Mouse (Mus musculus) limb, embryonic 13.5 days (tissue): ENCODE results near the gene Angptl2. TPM values are rescaled to one million over a fixed set of nuclear protein-coding genes. Genes with fewer than 3 reads are reported as not detected.

Source experiments
- ATAC-seq: fragments of 200-750 bp; cut with Nextera tagmentation; 2 replicates; pipeline ENCODE4 v1.8.0; 2017; ENCODE audit warnings: low read depth, moderate number of reproducible peaks, moderate TSS enrichment; ENCODE audit not compliant: low FRiP score
- H3K27ac ChIP-seq: fragments of 300-500 bp; sonication (generic); 2 replicates; pipeline ENCODE4 v1.5.1; 2015; ENCODE audit warnings: inconsistent platforms, mild to moderate bottlenecking, moderate library complexity
- H3K27me3 ChIP-seq: fragments of 300-500 bp; sonication (generic); 2 replicates; pipeline ENCODE4 v1.6.1; 2015; ENCODE audit warnings: mild to moderate bottlenecking, inconsistent platforms
- H3K36me3 ChIP-seq: fragments of 300-500 bp; sonication (generic); 2 replicates; pipeline ENCODE4 v1.6.1; 2015; ENCODE audit warnings: inconsistent platforms, mild to moderate bottlenecking, moderate library complexity
- H3K4me1 ChIP-seq: fragments of 300-500 bp; sonication (generic); 2 replicates; pipeline ENCODE4 v1.6.1; 2015; ENCODE audit warnings: inconsistent platforms
- H3K4me2 ChIP-seq: fragments of 300-500 bp; sonication (generic); replicated peaks from 2 replicates; pipeline ENCODE4 v1.6.1; 2015; ENCODE audit warnings: inconsistent platforms, mild to moderate bottlenecking, moderate library complexity
- H3K4me3 ChIP-seq: fragments of 300-500 bp; sonication (generic); 2 replicates; pipeline ENCODE4 v1.5.1; 2015; ENCODE audit warnings: moderate library complexity, mild to moderate bottlenecking, inconsistent platforms
- H3K9ac ChIP-seq: fragments of 300-500 bp; sonication (generic); 2 replicates; pipeline ENCODE4 v1.6.1; 2015; ENCODE audit warnings: mild to moderate bottlenecking, inconsistent platforms
- H3K9me3 ChIP-seq: fragments of 300-500 bp; sonication (generic); 2 replicates; pipeline ENCODE4 v1.6.1; 2016; ENCODE audit warnings: inconsistent platforms
- WGBS: fragments of 180-500 bp; shearing (Covaris S2); methylation state at CpG from one replicate; pipeline ENCODE4 v1.1.7; 2015; 5-methylcytosine and 5-hydroxymethylcytosine counted together
- polyA plus RNA-seq: library from polyadenylated mRNA; unstranded; fragments of >200 nt; fragmentation: Nextera tagmentation; extraction: Ambion mirVana; gene quantifications from 2 replicates; pipeline ENCODE4 v1.2.1, GENCODE M21; 2015

Gene Angptl2
- polyA plus RNA-seq, 1 experiment from 2014 or later, result 76.0 TPM

- no peaks in the 10 kb centered on the region for H3K27me3 ChIP-seq
- peak overlapping the region; percentile 66; the same call in 1 of the 2 replicates for H3K27ac ChIP-seq
- no peak overlapping the region for H3K4me3 ChIP-seq
- no peaks in the 10 kb centered on the region for H3K9me3 ChIP-seq
- H3K9ac ChIP-seq, result 0 out of 2 replicates have a peak overlapping the region, but pooled peaks have one; percentile 0
- H3K4me1 ChIP-seq, result peaks cover 74% of the 10 kb centered on the region
- peak overlapping the region; percentile 36 for H3K4me2 ChIP-seq
- 33% methylated on average over 6 of the region's 6 CpGs for WGBS
- H3K36me3 ChIP-seq, result peaks cover 36% of the 10 kb centered on the region
- no peak for ATAC-seq
These were observed 4.4 kb downstream of the Angptl2 start for GRCm38 (mm10) chr2:33220246-33220645.

- H3K27ac ChIP-seq, result peak overlapping the region; percentile 49; the same call in 1 of the 2 replicates
- 57% methylated on average over 10 of the region's 10 CpGs for WGBS
These were observed 4.9 kb downstream of the Angptl2 start for GRCm38 (mm10) chr2:33220674-33221338.

GRCm38 (mm10) chr2:33221339-33221900, 5.6 kb downstream of the Angptl2 start:
- H3K4me1 ChIP-seq, result peaks cover 66% of the 10 kb centered on the region
- H3K36me3 ChIP-seq, result peaks cover 43% of the 10 kb centered on the region
- no peak overlapping the region for H3K4me2 ChIP-seq
- H3K27ac ChIP-seq, result peak overlapping the region; percentile 49; the same call in 1 of the 2 replicates
- no peak overlapping the region for H3K4me3 ChIP-seq
- no peaks in the 10 kb centered on the region for H3K9me3 ChIP-seq
- no peak overlapping the region for H3K9ac ChIP-seq
- no peak for ATAC-seq
- H3K27me3 ChIP-seq, result no peaks in the 10 kb centered on the region
- WGBS, result 86% methylated on average over 11 of the region's 11 CpGs

More at GRCm38 (mm10) chr2:33220674-33221338, 4.9 kb downstream of the Angptl2 start:
- peaks cover 42% of the 10 kb centered on the region for H3K36me3 ChIP-seq
- H3K27me3 ChIP-seq, result no peaks in the 10 kb centered on the region
- H3K4me2 ChIP-seq, result peak overlapping the region; percentile 36
- ATAC-seq, result no peak
- no peaks in the 10 kb centered on the region for H3K9me3 ChIP-seq
- 0 out of 2 replicates have a peak overlapping the region, but pooled peaks have one; percentile 0 for H3K9ac ChIP-seq
- peaks cover 70% of the 10 kb centered on the region for H3K4me1 ChIP-seq
- no peak overlapping the region for H3K4me3 ChIP-seq

GRCm38 (mm10) chr2:33222480-33222879, 6.6 kb downstream of the Angptl2 start:
- Histone ChIP-seq H3K4me2 (no peak overlapping the region), H3K27ac (no peak overlapping the region), H3K4me1 (peaks cover 56% of the 10 kb centered on the region), H3K9me3 (no peaks in the 10 kb centered on the region), H3K36me3 (peaks cover 47% of the 10 kb centered on the region), H3K27me3 (no peaks in the 10 kb centered on the region), H3K4me3 (no peak overlapping the region), H3K9ac (no peak overlapping the region)
- ATAC-seq, result no peak
- 85% methylated on average over 6 of the region's 6 CpGs for WGBS

- H3K9me3 ChIP-seq, result no peaks in the 10 kb centered on the region
- H3K27ac ChIP-seq, result 0 out of 2 replicates have a peak overlapping the region, but pooled peaks have one; percentile 22
- H3K27me3 ChIP-seq, result no peaks in the 10 kb centered on the region
- H3K9ac ChIP-seq, result no peak overlapping the region
- 82% methylated on average over 10 of the region's 10 CpGs for WGBS
- no peak overlapping the region for H3K4me2 ChIP-seq
- peaks cover 44% of the 10 kb centered on the region for H3K4me1 ChIP-seq
- ATAC-seq, result no peak
- H3K4me3 ChIP-seq, result no peak overlapping the region
- peaks cover 56% of the 10 kb centered on the region for H3K36me3 ChIP-seq
These were observed 7.9 kb downstream of the Angptl2 start for GRCm38 (mm10) chr2:33223656-33224358.

GRCm38 (mm10) chr2:33225921-33226320, 10.1 kb downstream of the Angptl2 start:
- Histone ChIP-seq H3K36me3 (peaks cover 76% of the 10 kb centered on the region), H3K4me3 (no peak overlapping the region), H3K27me3 (no peaks in the 10 kb centered on the region), H3K9me3 (no peaks in the 10 kb centered on the region), H3K27ac (no peak overlapping the region), H3K4me2 (no peak overlapping the region), H3K4me1 (peaks cover 26% of the 10 kb centered on the region), H3K9ac (no peak overlapping the region)
- WGBS, result 81% methylated on average over 7 of the region's 7 CpGs
- no peak for ATAC-seq

- Histone ChIP-seq H3K4me2 (no peak overlapping the region), H3K27me3 (no peaks in the 10 kb centered on the region), H3K27ac (no peak overlapping the region), H3K4me1 (peaks cover 20% of the 10 kb centered on the region), H3K9me3 (no peaks in the 10 kb centered on the region), H3K4me3 (no peak overlapping the region), H3K9ac (no peak overlapping the region), H3K36me3 (peaks cover 76% of the 10 kb centered on the region)
- no peak for ATAC-seq
- 92% methylated on average over 11 of the region's 11 CpGs for WGBS
These were observed 12.2 kb downstream of the Angptl2 start for GRCm38 (mm10) chr2:33228077-33228476.

GRCm38 (mm10) chr2:33228551-33228950, 12.7 kb downstream of the Angptl2 start:
- no peak for ATAC-seq
- H3K36me3 ChIP-seq, result peaks cover 78% of the 10 kb centered on the region

GRCm38 (mm10) chr2:33230701-33231100, 14.8 kb downstream of the Angptl2 start:
- H3K36me3 ChIP-seq, result peaks cover 76% of the 10 kb centered on the region
- H3K4me3 ChIP-seq, result no peak overlapping the region
- peaks cover 15% of the 10 kb centered on the region for H3K4me1 ChIP-seq
- H3K27me3 ChIP-seq, result no peaks in the 10 kb centered on the region
- H3K9me3 ChIP-seq, result no peaks in the 10 kb centered on the region
- WGBS, result 45% methylated on average over 10 of the region's 10 CpGs
- H3K27ac ChIP-seq, result no peak overlapping the region
- no peak overlapping the region for H3K4me2 ChIP-seq
- no peak overlapping the region for H3K9ac ChIP-seq
- ATAC-seq, result no peak

More at GRCm38 (mm10) chr2:33228551-33228950, 12.7 kb downstream of the Angptl2 start:
- Histone ChIP-seq H3K27ac (no peak overlapping the region), H3K9ac (no peak overlapping the region), H3K4me3 (no peak overlapping the region), H3K27me3 (no peaks in the 10 kb centered on the region), H3K9me3 (no peaks in the 10 kb centered on the region), H3K4me2 (no peak overlapping the region), H3K4me1 (peaks cover 16% of the 10 kb centered on the region)
- WGBS, result 90% methylated on average over 15 of the region's 15 CpGs

GRCm38 (mm10) chr2:33231788-33232187, 15.9 kb downstream of the Angptl2 start:
- Histone ChIP-seq H3K36me3 (peaks cover 76% of the 10 kb centered on the region), H3K4me2 (no peak overlapping the region), H3K4me3 (no peak overlapping the region), H3K9me3 (no peaks in the 10 kb centered on the region), H3K4me1 (peaks cover 19% of the 10 kb centered on the region), H3K27me3 (no peaks in the 10 kb centered on the region), H3K27ac (no peak overlapping the region), H3K9ac (no peak overlapping the region)
- no peak for ATAC-seq
- WGBS, result 68% methylated on average over 2 of the region's 2 CpGs

- WGBS, result 75% methylated on average over 6 of the region's 6 CpGs
- H3K4me1 ChIP-seq, result peaks cover 19% of the 10 kb centered on the region
- no peak overlapping the region for H3K4me2 ChIP-seq
- no peak overlapping the region for H3K4me3 ChIP-seq
- H3K36me3 ChIP-seq, result peaks cover 79% of the 10 kb centered on the region
- H3K27me3 ChIP-seq, result no peaks in the 10 kb centered on the region
- H3K9ac ChIP-seq, result no peak overlapping the region
- no peak overlapping the region for H3K27ac ChIP-seq
- ATAC-seq, result no peak
- no peaks in the 10 kb centered on the region for H3K9me3 ChIP-seq
These were observed 17.1 kb downstream of the Angptl2 start for GRCm38 (mm10) chr2:33232782-33233570.
